Mouse (Mus musculus): Measurements from ENCODE around the gene Tulp2. TPM values are rescaled to one million over a fixed set of nuclear protein-coding genes. Genes with fewer than 3 reads are reported as not detected.
A peak's percentile ranks its signal among the peaks of the same experiment; 100 is the strongest.

Gene Tulp2
- polyA plus RNA-seq, 1 experiment from 2014 or later, result 2.3 TPM

DNA sequence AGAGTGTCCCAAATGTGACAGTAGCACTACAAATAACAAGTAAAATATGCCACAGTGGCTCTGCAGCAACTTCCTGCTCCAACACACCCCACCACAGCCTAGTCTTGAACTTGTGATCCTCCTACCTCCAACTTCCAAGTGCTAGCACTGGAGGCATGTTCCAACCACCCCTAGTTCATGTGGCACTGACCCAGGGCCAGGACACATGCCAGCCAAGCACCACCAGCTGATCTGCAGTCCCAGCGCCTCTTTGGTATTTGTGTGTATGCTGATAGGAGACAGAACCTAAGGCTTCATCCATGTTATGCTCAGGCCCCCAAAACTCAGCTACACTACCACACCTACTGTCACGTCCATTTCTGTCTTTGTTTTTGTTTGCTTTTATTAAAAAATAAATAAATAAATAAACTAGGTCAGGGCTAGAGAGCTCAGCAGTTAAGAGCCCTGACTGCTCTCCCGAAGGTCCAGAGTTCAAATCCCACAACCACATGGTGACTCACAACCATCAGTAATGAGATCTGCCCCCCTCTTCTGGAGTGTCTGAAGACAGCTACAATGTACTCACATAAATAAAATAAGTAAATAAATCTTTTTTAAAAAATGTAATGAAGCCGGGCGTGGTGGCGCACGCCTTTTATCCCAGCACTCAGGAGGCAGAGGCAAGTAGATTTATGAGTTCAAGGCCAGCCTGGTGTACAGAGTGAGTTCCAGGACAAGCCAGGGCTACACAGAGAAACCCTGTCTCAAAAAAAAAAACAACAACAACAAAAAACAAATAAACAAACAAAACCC is 17.5 kb upstream of the Tulp2 start:
- no peak overlapping the region for H3K4me3 ChIP-seq (ENCODE audit: low read depth, low read length)
- no peaks in the 10 kb centered on the region for H3K9me3 ChIP-seq (ENCODE audit: control insufficient read depth, low read length)
- 93% methylated on average over 7 of the region's 7 CpGs for WGBS
- H3K27ac ChIP-seq (ENCODE audit: low read depth), result no peak overlapping the region
- no peak for ATAC-seq (replicated peaks; ENCODE audit: low FRiP score, low TSS enrichment, low read depth)
- H3K9ac ChIP-seq (ENCODE audit: low read length), result no peak overlapping the region
- no peaks in the 10 kb centered on the region for H3K27me3 ChIP-seq (replicated peaks; ENCODE audit: control insufficient read depth, insufficient read depth, low read length)
- H3K4me1 ChIP-seq (replicated peaks; ENCODE audit: control insufficient read depth, insufficient read depth, low read length), result peaks cover 36% of the 10 kb centered on the region
- H3K36me3 ChIP-seq (ENCODE audit: control insufficient read depth, insufficient read depth, low read length), result peaks cover 29% of the 10 kb centered on the region
- no peak overlapping the region for H3K4me2 ChIP-seq (ENCODE audit: low read length)
- DNase-seq (ENCODE audit: low spot score), result peak; percentile 45

DNA sequence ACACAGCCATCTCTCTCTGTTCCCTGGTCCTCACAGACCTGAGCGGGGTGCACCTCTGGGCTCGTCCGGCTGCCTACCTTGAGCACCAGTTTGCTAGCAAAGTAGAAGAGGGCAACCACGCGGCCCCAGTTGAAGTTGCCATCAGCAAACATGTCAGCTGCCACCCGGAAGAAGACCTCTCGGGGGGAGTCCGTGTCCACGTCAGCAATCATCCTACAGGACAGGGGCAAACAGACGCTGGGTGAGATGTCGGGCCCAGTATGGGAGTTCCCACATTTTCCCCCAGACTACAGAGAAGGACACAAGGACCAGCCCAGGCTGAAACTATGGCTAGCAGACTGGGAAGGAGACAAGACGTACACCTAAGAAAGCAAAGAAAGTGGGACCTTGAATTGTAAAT is 16.6 kb upstream of the Tulp2 start:
- DNase-seq (ENCODE audit: low spot score) (no peak), ATAC-seq (replicated peaks; ENCODE audit: low FRiP score, low TSS enrichment, low read depth) (no peak)
- Histone ChIP-seq H3K36me3 (ENCODE audit: control insufficient read depth, insufficient read depth, low read length) (peaks cover 29% of the 10 kb centered on the region), H3K9ac (ENCODE audit: low read length) (no peak overlapping the region), H3K4me1 (replicated peaks; ENCODE audit: control insufficient read depth, insufficient read depth, low read length) (peaks cover 34% of the 10 kb centered on the region), H3K4me3 (ENCODE audit: low read depth, low read length) (0 out of 2 replicates have a peak overlapping the region, but pooled peaks have one; percentile 76), H3K4me2 (ENCODE audit: low read length) (no peak overlapping the region), H3K27ac (ENCODE audit: low read depth) (no peak overlapping the region), H3K9me3 (ENCODE audit: control insufficient read depth, low read length) (no peaks in the 10 kb centered on the region), H3K27me3 (replicated peaks; ENCODE audit: control insufficient read depth, insufficient read depth, low read length) (no peaks in the 10 kb centered on the region)
- WGBS, result 95% methylated on average over 12 of the region's 12 CpGs

- Histone ChIP-seq H3K9ac (ENCODE audit: low read length) (peak overlapping the region; percentile 78), H3K27ac (ENCODE audit: low read depth) (0 out of 2 replicates have a peak overlapping the region, but pooled peaks have one; percentile 39), H3K4me3 (ENCODE audit: low read depth, low read length) (peak overlapping the region; percentile 76), H3K27me3 (replicated peaks; ENCODE audit: control insufficient read depth, insufficient read depth, low read length) (no peaks in the 10 kb centered on the region), H3K9me3 (ENCODE audit: control insufficient read depth, low read length) (no peaks in the 10 kb centered on the region), H3K36me3 (ENCODE audit: control insufficient read depth, insufficient read depth, low read length) (peaks cover 29% of the 10 kb centered on the region), H3K4me2 (ENCODE audit: low read length) (peak overlapping the region; percentile 89), H3K4me1 (replicated peaks; ENCODE audit: control insufficient read depth, insufficient read depth, low read length) (peaks cover 29% of the 10 kb centered on the region)
- no peak for DNase-seq (ENCODE audit: low spot score)
- ATAC-seq (replicated peaks; ENCODE audit: low FRiP score, low TSS enrichment, low read depth), result no peak
- WGBS, result 76% methylated on average over 9 of the region's 9 CpGs
These were observed 16.1 kb upstream of the Tulp2 start for GRCm38 (mm10) chr7:45465549-45465948.

GRCm38 (mm10) chr7:45466283-45467089 is 15.2 kb upstream of the Tulp2 start, which contains the start of gene Bax:
Gene Bax (minus strand): TSS chr7:45466898.
- Histone ChIP-seq H3K4me1 (replicated peaks; ENCODE audit: control insufficient read depth, insufficient read depth, low read length) (peaks cover 22% of the 10 kb centered on the region), H3K9ac (ENCODE audit: low read length) (peak within 1 kb of the TSS; percentile 78), H3K36me3 (ENCODE audit: control insufficient read depth, insufficient read depth, low read length) (peaks cover 29% of the 10 kb centered on the region), H3K4me2 (ENCODE audit: low read length) (peak within 1 kb of the TSS; percentile 89), H3K27ac (ENCODE audit: low read depth) (peak within 1 kb of the TSS; percentile 39), H3K27me3 (replicated peaks; ENCODE audit: control insufficient read depth, insufficient read depth, low read length) (no peaks in the 10 kb centered on the region), H3K4me3 (ENCODE audit: low read depth, low read length) (peak within 1 kb of the TSS; percentile 76), H3K9me3 (ENCODE audit: control insufficient read depth, low read length) (no peaks in the 10 kb centered on the region)
- peak; percentile 94 for DNase-seq (ENCODE audit: low spot score)
- peak; percentile 74 for ATAC-seq (replicated peaks; ENCODE audit: low FRiP score, low TSS enrichment, low read depth)
- under 1% methylated on average over 52 of the region's 58 CpGs for WGBS

- DNase-seq (ENCODE audit: low spot score) (no peak), ATAC-seq (replicated peaks; ENCODE audit: low FRiP score, low TSS enrichment, low read depth) (no peak; the same call in 1 of the 2 replicates)
- H3K4me1 ChIP-seq (replicated peaks; ENCODE audit: control insufficient read depth, insufficient read depth, low read length), result peaks cover 15% of the 10 kb centered on the region
- no peak overlapping the region for H3K9ac ChIP-seq (ENCODE audit: low read length)
- H3K4me3 ChIP-seq (ENCODE audit: low read depth, low read length), result peak overlapping the region; percentile 76
- WGBS, result 29% methylated on average over 7 of the region's 7 CpGs
- H3K9me3 ChIP-seq (ENCODE audit: control insufficient read depth, low read length), result no peaks in the 10 kb centered on the region
- peak overlapping the region; percentile 71 for H3K4me2 ChIP-seq (ENCODE audit: low read length)
- no peaks in the 10 kb centered on the region for H3K27me3 ChIP-seq (replicated peaks; ENCODE audit: control insufficient read depth, insufficient read depth, low read length)
- peaks cover 29% of the 10 kb centered on the region for H3K36me3 ChIP-seq (ENCODE audit: control insufficient read depth, insufficient read depth, low read length)
- H3K27ac ChIP-seq (ENCODE audit: low read depth), result no peak overlapping the region
These were observed 14.5 kb upstream of the Tulp2 start for GRCm38 (mm10) chr7:45467090-45467670.

DNA sequence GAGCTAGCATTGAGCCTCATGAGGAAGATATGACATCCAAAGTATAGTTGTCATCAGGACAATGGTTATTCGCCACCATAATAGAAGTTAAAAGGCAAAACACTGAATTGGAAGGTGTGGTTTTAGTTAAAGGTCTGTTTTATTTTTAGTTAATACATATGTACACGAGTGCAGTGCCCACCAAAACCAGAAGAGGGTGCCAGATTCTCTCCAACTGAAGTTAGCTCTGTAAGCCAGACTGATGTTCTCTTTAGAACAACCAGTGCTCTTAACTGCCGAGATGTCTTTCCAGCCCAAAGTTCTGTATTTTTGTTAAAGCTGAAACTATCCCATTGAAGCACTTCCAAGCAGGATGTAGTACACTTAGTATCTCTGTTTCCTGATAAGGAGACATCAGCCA is 10.8 kb upstream of the Tulp2 start:
- Histone ChIP-seq H3K27ac (ENCODE audit: low read depth) (no peak overlapping the region), H3K9ac (ENCODE audit: low read length) (no peak overlapping the region), H3K9me3 (ENCODE audit: control insufficient read depth, low read length) (no peaks in the 10 kb centered on the region), H3K27me3 (replicated peaks; ENCODE audit: control insufficient read depth, insufficient read depth, low read length) (no peaks in the 10 kb centered on the region), H3K36me3 (ENCODE audit: control insufficient read depth, insufficient read depth, low read length) (no peaks in the 10 kb centered on the region), H3K4me3 (ENCODE audit: low read depth, low read length) (no peak overlapping the region), H3K4me1 (replicated peaks; ENCODE audit: control insufficient read depth, insufficient read depth, low read length) (peaks cover 8% of the 10 kb centered on the region), H3K4me2 (ENCODE audit: low read length) (no peak overlapping the region)
- 7% methylated on average over 3 of the region's 3 CpGs for WGBS
- ATAC-seq (replicated peaks; ENCODE audit: low FRiP score, low TSS enrichment, low read depth) (no peak), DNase-seq (ENCODE audit: low spot score) (peak; percentile 87)

- Histone ChIP-seq H3K4me2 (ENCODE audit: low read length) (peak overlapping the region; percentile 39), H3K27me3 (replicated peaks; ENCODE audit: control insufficient read depth, insufficient read depth, low read length) (no peaks in the 10 kb centered on the region), H3K36me3 (ENCODE audit: control insufficient read depth, insufficient read depth, low read length) (no peaks in the 10 kb centered on the region), H3K9ac (ENCODE audit: low read length) (0 out of 2 replicates have a peak overlapping the region, but pooled peaks have one; percentile 10), H3K27ac (ENCODE audit: low read depth) (0 out of 2 replicates have a peak overlapping the region, but pooled peaks have one; percentile 11), H3K4me3 (ENCODE audit: low read depth, low read length) (peak overlapping the region; percentile 15; the same call in 1 of the 2 replicates), H3K4me1 (replicated peaks; ENCODE audit: control insufficient read depth, insufficient read depth, low read length) (no peaks in the 10 kb centered on the region), H3K9me3 (ENCODE audit: control insufficient read depth, low read length) (no peaks in the 10 kb centered on the region)
- no peak for DNase-seq (ENCODE audit: low spot score)
- 58% methylated on average over 16 of the region's 16 CpGs for WGBS
- peak; percentile 41; the same call in 1 of the 2 replicates for ATAC-seq (replicated peaks; ENCODE audit: low FRiP score, low TSS enrichment, low read depth)
These were observed 6.2 kb upstream of the Tulp2 start for GRCm38 (mm10) chr7:45475291-45475969.

- no peak overlapping the region for H3K9ac ChIP-seq (ENCODE audit: low read length)
- ATAC-seq (replicated peaks; ENCODE audit: low FRiP score, low TSS enrichment, low read depth) (no peak), DNase-seq (ENCODE audit: low spot score) (no peak)
- H3K27me3 ChIP-seq (replicated peaks; ENCODE audit: control insufficient read depth, insufficient read depth, low read length), result no peaks in the 10 kb centered on the region
- WGBS, result 58% methylated on average over 1 of the region's 1 CpGs
- no peaks in the 10 kb centered on the region for H3K4me1 ChIP-seq (replicated peaks; ENCODE audit: control insufficient read depth, insufficient read depth, low read length)
- H3K4me3 ChIP-seq (ENCODE audit: low read depth, low read length), result no peak overlapping the region
- H3K27ac ChIP-seq (ENCODE audit: low read depth), result no peak overlapping the region
- no peaks in the 10 kb centered on the region for H3K9me3 ChIP-seq (ENCODE audit: control insufficient read depth, low read length)
- no peak overlapping the region for H3K4me2 ChIP-seq (ENCODE audit: low read length)
- no peaks in the 10 kb centered on the region for H3K36me3 ChIP-seq (ENCODE audit: control insufficient read depth, insufficient read depth, low read length)
These were observed 5.2 kb upstream of the Tulp2 start for GRCm38 (mm10) chr7:45476453-45476852.
